Mouse (Mus musculus) small intestine, adult 2 months (tissue): ENCODE data around the gene Dennd1a. TPM values are rescaled to one million over a fixed set of nuclear protein-coding genes. Genes with fewer than 3 reads are reported as not detected.

ENCODE experiments used
- H3K27ac ChIP-seq: fragments of 200-500 bp; 2 replicates; pipeline ENCODE4 v1.5.1; 2012; ENCODE audit warnings: low read depth, low read length, control low read depth, inconsistent platforms; ENCODE audit not compliant: insufficient read depth
- H3K27me3 ChIP-seq: fragments of 200-500 bp; 2 replicates; pipeline ENCODE4 v1.6.1; 2012; ENCODE audit warnings: mild to moderate bottlenecking, moderate library complexity, low read length, inconsistent platforms; ENCODE audit not compliant: control insufficient read depth, insufficient read depth
- H3K36me3 ChIP-seq: fragments of 200-500 bp; 2 replicates; pipeline ENCODE4 v1.6.1; 2012; ENCODE audit warnings: mild to moderate bottlenecking, low read length, control low read depth, inconsistent platforms; ENCODE audit not compliant: control insufficient read depth, insufficient read depth
- H3K4me1 ChIP-seq: fragments of 200-500 bp; 2 replicates; pipeline ENCODE4 v1.6.1; 2012; ENCODE audit warnings: low read length, inconsistent platforms, mixed read lengths; ENCODE audit not compliant: control insufficient read depth, insufficient read depth, insufficient read length
- H3K4me3 ChIP-seq: fragments of 200-500 bp; 2 replicates; pipeline ENCODE4 v1.5.1; 2012; ENCODE audit warnings: low read depth, mild to moderate bottlenecking, control low read depth, inconsistent platforms, low read length, moderate library complexity
- CTCF ChIP-seq: fragments of 200-500 bp; IDR thresholded peaks from 2 replicates; pipeline ENCODE4 v1.5.1; 2012; ENCODE audit warnings: low read depth, mild to moderate bottlenecking, control low read depth, inconsistent platforms, low read length, moderate library complexity, mixed read lengths; ENCODE audit not compliant: insufficient replicate concordance, insufficient read length; ENCODE audit errors: extremely low read depth
- POLR2A ChIP-seq: fragments of 200-500 bp; IDR thresholded peaks from 2 replicates; pipeline ENCODE4 v1.6.1; 2012; ENCODE audit warnings: low read depth, mild to moderate bottlenecking, control low read depth, inconsistent platforms, low read length, moderate library complexity
- WGBS: fragments of 180-500 bp; shearing (Covaris S2); methylation state at CpG from one replicate; pipeline ENCODE4 v1.1.7; 2018; 5-methylcytosine and 5-hydroxymethylcytosine counted together
- polyA plus RNA-seq: library from polyadenylated mRNA; depleted of rRNA; stranded (reverse); fragments of >200 nt; gene quantifications from 2 replicates; pipeline ENCODE4 v1.2.3, GENCODE M21; 2012

The Dennd1a gene
- polyA plus RNA-seq, 1 experiment: 8.2 TPM

GRCm38 (mm10) chr2:38133036-38133825, 154.0 kb downstream of the Dennd1a start:
- TF ChIP-seq POLR2A: no peak
- no peak for TF ChIP-seq CTCF
- 92% methylated on average over 5 of the region's 5 CpGs for WGBS
- no peak overlapping the region for H3K27ac ChIP-seq
- H3K36me3 ChIP-seq: no peaks in the 10 kb centered on the region
- H3K4me1 ChIP-seq: no peaks in the 10 kb centered on the region
- H3K4me3 ChIP-seq: no peak overlapping the region
- no peaks in the 10 kb centered on the region for H3K27me3 ChIP-seq

- Histone ChIP-seq H3K4me1 (no peaks in the 10 kb centered on the region), H3K27ac (no peak overlapping the region), H3K4me3 (no peak overlapping the region), H3K36me3 (no peaks in the 10 kb centered on the region), H3K27me3 (no peaks in the 10 kb centered on the region)
- no peak for TF ChIP-seq CTCF
- no peak for TF ChIP-seq POLR2A
- 94% methylated on average over 1 of the region's 1 CpGs for WGBS
These were observed 154.9 kb downstream of the Dennd1a start for GRCm38 (mm10) chr2:38132233-38132822.

- H3K27ac ChIP-seq: no peak overlapping the region
- no peaks in the 10 kb centered on the region for H3K4me1 ChIP-seq
- H3K27me3 ChIP-seq: no peaks in the 10 kb centered on the region
- 96% methylated on average over 1 of the region's 1 CpGs for WGBS
- no peak for TF ChIP-seq CTCF
- TF ChIP-seq POLR2A: no peak
- no peak overlapping the region for H3K4me3 ChIP-seq
- H3K36me3 ChIP-seq: no peaks in the 10 kb centered on the region
These were observed 155.7 kb downstream of the Dennd1a start for GRCm38 (mm10) chr2:38131538-38131937.

- no peaks in the 10 kb centered on the region for H3K36me3 ChIP-seq
- H3K4me3 ChIP-seq: no peak overlapping the region
- H3K27me3 ChIP-seq: no peaks in the 10 kb centered on the region
- H3K27ac ChIP-seq: no peak overlapping the region
- WGBS: 81% methylated on average over 6 of the region's 6 CpGs
- TF ChIP-seq CTCF (no peak), POLR2A (no peak)
- no peaks in the 10 kb centered on the region for H3K4me1 ChIP-seq
These were observed 157.0 kb downstream of the Dennd1a start for GRCm38 (mm10) chr2:38129961-38130802.

GRCm38 (mm10) chr2:38126383-38126732, 160.8 kb downstream of the Dennd1a start:
- no peaks in the 10 kb centered on the region for H3K27me3 ChIP-seq
- H3K4me1 ChIP-seq: no peaks in the 10 kb centered on the region
- H3K4me3 ChIP-seq: no peak overlapping the region
- no peak for TF ChIP-seq POLR2A
- no peak for TF ChIP-seq CTCF
- WGBS: 74% methylated on average over 3 of the region's 3 CpGs
- H3K36me3 ChIP-seq: 0 out of 2 replicates have a peak, but pooled peaks cover 2% of the 10 kb centered on the region
- H3K27ac ChIP-seq: no peak overlapping the region

- TF ChIP-seq POLR2A (no peak), CTCF (no peak)
- Histone ChIP-seq H3K27me3 (no peaks in the 10 kb centered on the region), H3K27ac (no peak overlapping the region), H3K4me1 (no peaks in the 10 kb centered on the region), H3K36me3 (0 out of 2 replicates have a peak, but pooled peaks cover 2% of the 10 kb centered on the region), H3K4me3 (no peak overlapping the region)
- WGBS: 85% methylated on average over 5 of the region's 5 CpGs
These were observed 161.4 kb downstream of the Dennd1a start for GRCm38 (mm10) chr2:38125671-38126382.

GRCm38 (mm10) chr2:38124727-38125126, 162.5 kb downstream of the Dennd1a start:
- no peaks in the 10 kb centered on the region for H3K4me1 ChIP-seq
- H3K36me3 ChIP-seq: 0 out of 2 replicates have a peak, but pooled peaks cover 2% of the 10 kb centered on the region
- no peak overlapping the region for H3K4me3 ChIP-seq
- TF ChIP-seq POLR2A (no peak), CTCF (no peak)
- WGBS: 98% methylated on average over 1 of the region's 1 CpGs
- H3K27me3 ChIP-seq: no peaks in the 10 kb centered on the region
- no peak overlapping the region for H3K27ac ChIP-seq
